Mouse (Mus musculus) limb, embryonic 13.5 days (tissue): ENCODE measurements around the gene Fbxl14. TPM values are rescaled to one million over a fixed set of nuclear protein-coding genes. Genes with fewer than 3 reads are reported as not detected.
"Not testable (repeated sequence)": the region's sequence is repeated elsewhere in the genome, so short reads cannot be mapped to it uniquely, and the experiment has no call there.

Experiments used
- ATAC-seq: fragments of 200-750 bp; cut with Nextera tagmentation; 2 replicates; pipeline ENCODE4 v1.8.0; 2017; ENCODE audit warnings: low read depth, moderate number of reproducible peaks, moderate TSS enrichment; ENCODE audit not compliant: low FRiP score
- H3K27ac ChIP-seq: fragments of 300-500 bp; sonication (generic); 2 replicates; pipeline ENCODE4 v1.5.1; 2015; ENCODE audit warnings: inconsistent platforms, mild to moderate bottlenecking, moderate library complexity
- H3K27me3 ChIP-seq: fragments of 300-500 bp; sonication (generic); 2 replicates; pipeline ENCODE4 v1.6.1; 2015; ENCODE audit warnings: mild to moderate bottlenecking, inconsistent platforms
- H3K36me3 ChIP-seq: fragments of 300-500 bp; sonication (generic); 2 replicates; pipeline ENCODE4 v1.6.1; 2015; ENCODE audit warnings: inconsistent platforms, mild to moderate bottlenecking, moderate library complexity
- H3K4me1 ChIP-seq: fragments of 300-500 bp; sonication (generic); 2 replicates; pipeline ENCODE4 v1.6.1; 2015; ENCODE audit warnings: inconsistent platforms
- H3K4me2 ChIP-seq: fragments of 300-500 bp; sonication (generic); replicated peaks from 2 replicates; pipeline ENCODE4 v1.6.1; 2015; ENCODE audit warnings: inconsistent platforms, mild to moderate bottlenecking, moderate library complexity
- H3K4me3 ChIP-seq: fragments of 300-500 bp; sonication (generic); 2 replicates; pipeline ENCODE4 v1.5.1; 2015; ENCODE audit warnings: moderate library complexity, mild to moderate bottlenecking, inconsistent platforms
- H3K9ac ChIP-seq: fragments of 300-500 bp; sonication (generic); 2 replicates; pipeline ENCODE4 v1.6.1; 2015; ENCODE audit warnings: mild to moderate bottlenecking, inconsistent platforms
- H3K9me3 ChIP-seq: fragments of 300-500 bp; sonication (generic); 2 replicates; pipeline ENCODE4 v1.6.1; 2016; ENCODE audit warnings: inconsistent platforms
- WGBS: fragments of 180-500 bp; shearing (Covaris S2); methylation state at CpG from one replicate; pipeline ENCODE4 v1.1.7; 2015; 5-methylcytosine and 5-hydroxymethylcytosine counted together
- polyA plus RNA-seq: library from polyadenylated mRNA; unstranded; fragments of >200 nt; fragmentation: Nextera tagmentation; extraction: Ambion mirVana; gene quantifications from 2 replicates; pipeline ENCODE4 v1.2.1, GENCODE M21; 2015

The Fbxl14 gene
- polyA plus RNA-seq, 1 experiment from 2014 or later: 2.9 TPM

DNA sequence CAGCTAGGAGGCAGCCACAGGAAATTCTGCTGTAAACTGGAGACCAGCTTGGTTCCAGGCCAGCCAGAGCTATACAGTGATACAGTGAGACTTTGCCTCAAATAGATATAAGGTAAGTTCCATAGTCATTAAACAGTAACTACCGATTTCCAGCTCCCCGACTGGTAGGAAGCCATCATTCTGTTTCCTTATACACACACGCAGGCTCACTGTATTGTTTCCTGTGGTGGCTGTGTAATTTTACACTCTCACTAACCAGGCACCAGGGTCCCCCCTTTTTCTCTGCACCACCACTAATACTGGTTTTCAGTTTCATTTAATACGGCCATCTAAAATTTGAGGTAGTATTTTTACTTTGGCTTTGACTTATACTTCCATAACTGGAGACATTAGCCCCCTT, 5.5 kb upstream of the Fbxl14 start:
- H3K27ac ChIP-seq: no peak overlapping the region
- ATAC-seq: no peak
- WGBS: 58% methylated on average over 4 of the region's 4 CpGs
- H3K9me3 ChIP-seq: no peaks in the 10 kb centered on the region
- peaks cover 17% of the 10 kb centered on the region for H3K4me1 ChIP-seq
- no peak overlapping the region for H3K4me2 ChIP-seq
- H3K36me3 ChIP-seq: no peaks in the 10 kb centered on the region
- no peak overlapping the region for H3K9ac ChIP-seq
- H3K27me3 ChIP-seq: no peaks in the 10 kb centered on the region
- H3K4me3 ChIP-seq: no peak overlapping the region

DNA sequence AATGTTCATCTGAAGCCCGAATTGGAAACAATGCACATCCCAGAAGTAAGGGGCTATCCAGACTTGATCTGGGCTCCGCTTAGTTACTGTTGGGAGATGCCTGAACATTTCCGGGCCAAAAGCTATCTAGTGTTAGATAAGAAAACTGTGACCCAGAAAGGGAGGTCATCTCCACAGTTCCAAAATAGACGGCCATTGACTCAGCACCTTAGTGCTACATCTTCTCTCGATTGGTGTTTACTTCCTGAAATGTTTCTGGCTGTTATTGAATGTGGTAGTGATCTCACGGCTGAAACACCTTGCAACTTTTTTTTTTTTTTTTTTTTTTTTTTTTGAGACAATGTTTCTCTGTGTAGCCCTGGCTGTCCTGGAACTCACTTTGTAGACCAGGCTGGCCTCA, 3.5 kb upstream of the Fbxl14 start:
- WGBS: 89% methylated on average over 6 of the region's 6 CpGs
- no peak overlapping the region for H3K27ac ChIP-seq
- H3K9ac ChIP-seq: no peak overlapping the region
- no peaks in the 10 kb centered on the region; the same call in 1 of the 2 replicates for H3K36me3 ChIP-seq
- H3K27me3 ChIP-seq: no peaks in the 10 kb centered on the region
- no peaks in the 10 kb centered on the region for H3K9me3 ChIP-seq
- no peak overlapping the region for H3K4me3 ChIP-seq
- no peak for ATAC-seq
- peaks cover 28% of the 10 kb centered on the region for H3K4me1 ChIP-seq
- no peak overlapping the region for H3K4me2 ChIP-seq

- ATAC-seq: no peak
- Histone ChIP-seq H3K36me3 (no peaks in the 10 kb centered on the region; the same call in 1 of the 2 replicates), H3K4me2 (peak overlapping the region; percentile 100), H3K4me3 (no peak overlapping the region), H3K9ac (no peak overlapping the region), H3K27me3 (no peaks in the 10 kb centered on the region), H3K27ac (peak overlapping the region; percentile 97; the same call in 1 of the 2 replicates), H3K4me1 (peaks cover 43% of the 10 kb centered on the region), H3K9me3 (no peaks in the 10 kb centered on the region)
- WGBS: 23% methylated on average over 13 of the region's 13 CpGs
Measured at GRCm38 (mm10) chr6:119477686-119478310, 1.7 kb upstream of the Fbxl14 start.

GRCm38 (mm10) chr6:119478560-119479342, 717 bp upstream of the Fbxl14 start:
- peak; percentile 92 for ATAC-seq
- 2% methylated on average over 37 of the region's 49 CpGs for WGBS
- Histone ChIP-seq H3K27ac (peak overlapping the region; percentile 97), H3K4me3 (peak overlapping the region; percentile 80), H3K9me3 (no peaks in the 10 kb centered on the region), H3K4me1 (peaks cover 52% of the 10 kb centered on the region), H3K4me2 (peak overlapping the region; percentile 100), H3K36me3 (peaks cover 5% of the 10 kb centered on the region; the same call in 1 of the 2 replicates), H3K9ac (peak overlapping the region; percentile 86), H3K27me3 (no peaks in the 10 kb centered on the region)

GRCm38 (mm10) chr6:119479876-119480705, 623 bp downstream of the Fbxl14 start:
- Histone ChIP-seq H3K4me1 (peaks cover 62% of the 10 kb centered on the region), H3K27ac (peak overlapping the region; percentile 97), H3K27me3 (no peaks in the 10 kb centered on the region), H3K4me3 (peak overlapping the region; percentile 80), H3K9ac (peak overlapping the region; percentile 86), H3K9me3 (no peaks in the 10 kb centered on the region), H3K36me3 (peaks cover 11% of the 10 kb centered on the region; the same call in 1 of the 2 replicates), H3K4me2 (peak overlapping the region; percentile 100)
- 1% methylated on average over 70 of the region's 70 CpGs for WGBS
- no peak for ATAC-seq

GRCm38 (mm10) chr6:119480706-119481331, 1.4 kb downstream of the Fbxl14 start:
- ATAC-seq: no peak
- Histone ChIP-seq H3K27ac (0 out of 2 replicates have a peak overlapping the region, but pooled peaks have one; percentile 97), H3K27me3 (no peaks in the 10 kb centered on the region)

DNA sequence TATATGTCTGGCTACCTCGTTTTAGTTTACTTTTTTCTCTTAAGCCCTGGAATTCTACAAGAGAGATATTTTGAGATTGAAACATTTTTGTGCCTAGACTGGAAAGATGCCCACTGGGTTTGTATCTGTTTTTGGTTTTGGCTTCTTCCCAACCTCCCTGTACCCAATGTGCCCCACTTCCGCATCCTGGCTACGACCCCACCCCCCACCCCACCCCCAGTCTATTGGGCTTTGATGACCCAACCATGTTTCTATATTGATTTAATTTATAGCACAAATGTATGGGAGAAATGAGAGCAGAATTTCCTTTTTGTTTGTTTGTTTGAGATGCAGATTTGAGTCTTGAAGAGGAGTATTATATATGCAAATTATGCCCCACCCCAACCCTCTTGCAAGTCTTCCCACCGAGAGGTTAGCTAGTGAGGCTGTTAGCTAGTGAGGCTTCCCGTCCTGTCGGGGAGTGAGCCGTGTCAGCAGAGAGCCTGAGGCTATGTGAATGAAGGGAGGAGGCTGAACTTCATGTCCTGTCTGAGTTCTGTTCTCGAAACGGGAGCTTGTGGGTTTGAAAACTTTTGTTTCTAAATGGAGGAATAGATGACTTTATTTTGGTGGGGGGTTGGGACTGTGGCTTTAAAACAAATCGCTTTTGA, 2.4 kb downstream of the Fbxl14 start:
- H3K27me3 ChIP-seq, H3K9me3 ChIP-seq, H3K27ac ChIP-seq, ATAC-seq: not testable (repeated sequence)
- peak overlapping the region; percentile 80 for H3K4me3 ChIP-seq
- peaks cover 67% of the 10 kb centered on the region for H3K4me1 ChIP-seq
- H3K4me2 ChIP-seq: peak overlapping the region; percentile 100
- WGBS: 4% methylated on average over 10 of the region's 10 CpGs
- H3K36me3 ChIP-seq: peaks cover 11% of the 10 kb centered on the region; the same call in 1 of the 2 replicates
- H3K9ac ChIP-seq: peak overlapping the region; percentile 50; the same call in 1 of the 2 replicates

More at GRCm38 (mm10) chr6:119480706-119481331, 1.4 kb downstream of the Fbxl14 start:
- peaks cover 67% of the 10 kb centered on the region for H3K4me1 ChIP-seq
- no peaks in the 10 kb centered on the region for H3K9me3 ChIP-seq
- peak overlapping the region; percentile 100 for H3K4me2 ChIP-seq
- peaks cover 11% of the 10 kb centered on the region; the same call in 1 of the 2 replicates for H3K36me3 ChIP-seq
- H3K9ac ChIP-seq: peak overlapping the region; percentile 86
- WGBS: under 1% methylated on average over 33 of the region's 33 CpGs
- H3K4me3 ChIP-seq: peak overlapping the region; percentile 80

- peak overlapping the region; percentile 30 for H3K4me3 ChIP-seq
- H3K9ac ChIP-seq: peak overlapping the region; percentile 55
- peak overlapping the region; percentile 15; the same call in 1 of the 2 replicates for H3K27ac ChIP-seq
- H3K36me3 ChIP-seq: peaks cover 11% of the 10 kb centered on the region; the same call in 1 of the 2 replicates
- H3K27me3 ChIP-seq: no peaks in the 10 kb centered on the region
- no peaks in the 10 kb centered on the region for H3K9me3 ChIP-seq
- 40% methylated on average over 16 of the region's 16 CpGs for WGBS
- H3K4me2 ChIP-seq: peak overlapping the region; percentile 100
- peaks cover 56% of the 10 kb centered on the region for H3K4me1 ChIP-seq
- ATAC-seq: no peak
Measured at GRCm38 (mm10) chr6:119482958-119483600, 3.6 kb downstream of the Fbxl14 start.

GRCm38 (mm10) chr6:119485486-119485885, 6.0 kb downstream of the Fbxl14 start:
- H3K36me3 ChIP-seq: peaks cover 11% of the 10 kb centered on the region; the same call in 1 of the 2 replicates
- 6% methylated on average over 2 of the region's 2 CpGs for WGBS
- H3K9ac ChIP-seq: no peak overlapping the region
- H3K4me3 ChIP-seq: no peak overlapping the region
- no peaks in the 10 kb centered on the region for H3K9me3 ChIP-seq
- peaks cover 51% of the 10 kb centered on the region for H3K4me1 ChIP-seq
- no peak overlapping the region for H3K27ac ChIP-seq
- ATAC-seq: no peak
- no peak overlapping the region for H3K4me2 ChIP-seq
- no peaks in the 10 kb centered on the region for H3K27me3 ChIP-seq

- Histone ChIP-seq H3K9ac (no peak overlapping the region), H3K4me2 (no peak overlapping the region), H3K9me3 (no peaks in the 10 kb centered on the region), H3K36me3 (peaks cover 11% of the 10 kb centered on the region; the same call in 1 of the 2 replicates), H3K4me1 (peaks cover 47% of the 10 kb centered on the region), H3K27ac (no peak overlapping the region; the same call in 1 of the 2 replicates), H3K4me3 (no peak overlapping the region), H3K27me3 (no peaks in the 10 kb centered on the region)
- WGBS: 85% methylated on average over 12 of the region's 12 CpGs
- no peak for ATAC-seq
Measured at GRCm38 (mm10) chr6:119486381-119487084, 7.1 kb downstream of the Fbxl14 start.
